Mouse (Mus musculus) neural tube, embryonic 12.5 days (tissue): Measurements from ENCODE around the gene Slc6a21. TPM values are rescaled to one million over a fixed set of nuclear protein-coding genes. Genes with fewer than 3 reads are reported as not detected.

ENCODE experiments used
- ATAC-seq: fragments of 200-750 bp; cut with Nextera tagmentation; 2 replicates; pipeline ENCODE4 v1.8.0; 2017; ENCODE audit warnings: low read depth, mild to moderate bottlenecking, moderate TSS enrichment, moderate library complexity; ENCODE audit not compliant: low FRiP score
- H3K27ac ChIP-seq: fragments of 300-500 bp; sonication (generic); 2 replicates; pipeline ENCODE4 v1.5.1; 2016
- H3K27me3 ChIP-seq: fragments of 300-500 bp; sonication (generic); replicated peaks from 2 replicates; pipeline ENCODE4 v1.6.1; 2016; ENCODE audit warnings: mild to moderate bottlenecking
- H3K36me3 ChIP-seq: fragments of 300-500 bp; sonication (generic); 2 replicates; pipeline ENCODE4 v1.6.1; 2016; ENCODE audit warnings: mild to moderate bottlenecking
- H3K4me1 ChIP-seq: fragments of 300-500 bp; sonication (generic); 2 replicates; pipeline ENCODE4 v1.6.1; 2016
- H3K4me2 ChIP-seq: fragments of 300-500 bp; sonication (generic); replicated peaks from 2 replicates; pipeline ENCODE4 v1.6.1; 2016; ENCODE audit warnings: mild to moderate bottlenecking
- H3K4me3 ChIP-seq: fragments of 300-500 bp; sonication (generic); 2 replicates; pipeline ENCODE4 v1.5.1; 2016
- H3K9ac ChIP-seq: fragments of 300-500 bp; sonication (generic); 2 replicates; pipeline ENCODE4 v1.6.1; 2016; ENCODE audit warnings: mild to moderate bottlenecking
- H3K9me3 ChIP-seq: fragments of 300-500 bp; sonication (generic); 2 replicates; pipeline ENCODE4 v1.6.1; 2016; ENCODE audit warnings: mild to moderate bottlenecking
- whole genome bisulfite sequencing: fragments of 180-500 bp; shearing (Covaris S2); methylation state at CpG from one replicate; pipeline ENCODE4 v1.1.7; 2016; 5-methylcytosine and 5-hydroxymethylcytosine counted together
- polyA plus RNA-seq: library from polyadenylated mRNA; unstranded; fragments of >200 nt; fragmentation: Nextera tagmentation; extraction: Ambion mirVana; gene quantifications from 2 replicates; pipeline ENCODE4 v1.2.1, GENCODE M21; 2016

Gene Slc6a21
- polyA plus RNA-seq, 1 experiment from 2014 or later = not detected

GRCm38 (mm10) chr7:45305275-45305674, 28.0 kb downstream of the Slc6a21 start:
- Histone ChIP-seq H3K27me3 (no peaks in the 10 kb centered on the region), H3K27ac (no peak overlapping the region), H3K4me1 (0 out of 2 replicates have a peak, but pooled peaks cover 4% of the 10 kb centered on the region), H3K9ac (no peak overlapping the region; the same call in 1 of the 2 replicates), H3K4me3 (peak overlapping the region; percentile 27), H3K9me3 (no peaks in the 10 kb centered on the region), H3K36me3 (no peaks in the 10 kb centered on the region), H3K4me2 (peak overlapping the region; percentile 57)
- WGBS = 2% methylated on average over 17 of the region's 17 CpGs
- ATAC-seq = peak; percentile 45; the same call in 1 of the 2 replicates

DNA sequence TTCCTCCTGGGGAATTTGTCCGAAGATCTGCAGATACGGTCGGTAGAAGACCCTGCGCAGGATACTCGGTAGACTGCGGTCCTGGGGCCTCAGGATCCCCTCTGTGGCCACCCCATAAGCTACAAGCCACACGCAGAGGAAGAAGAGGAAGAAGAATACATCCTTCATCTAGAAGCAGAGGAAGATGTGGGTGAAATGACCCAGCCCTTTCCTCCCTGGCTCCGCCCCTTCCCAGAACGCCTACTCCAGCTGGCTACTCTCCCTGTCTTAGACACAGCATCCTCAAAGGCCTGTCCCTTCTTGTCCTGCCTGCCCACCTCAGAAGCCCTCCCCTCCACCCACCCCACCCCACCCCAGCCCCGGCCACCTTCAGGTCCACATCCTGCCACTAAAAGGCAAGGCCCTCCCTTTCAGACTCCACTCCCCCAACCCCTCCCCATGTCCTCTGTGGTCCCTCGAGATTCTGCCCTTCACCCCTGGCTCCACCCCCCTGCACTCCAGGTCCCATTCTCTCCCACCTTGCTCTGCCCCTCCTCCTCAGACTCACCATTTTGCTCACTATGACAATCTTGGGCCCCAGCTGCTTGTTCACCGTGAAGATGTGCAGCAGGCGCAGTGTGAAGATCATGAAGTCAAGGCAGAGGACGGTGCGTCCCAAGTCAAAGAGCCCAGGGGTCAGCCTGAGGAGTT, 31.4 kb downstream of the Slc6a21 start:
- ATAC-seq = no peak
- H3K27me3 ChIP-seq = no peaks in the 10 kb centered on the region
- H3K4me1 ChIP-seq = peaks cover 15% of the 10 kb centered on the region; the same call in 1 of the 2 replicates
- no peaks in the 10 kb centered on the region for H3K36me3 ChIP-seq
- no peak overlapping the region for H3K4me3 ChIP-seq
- H3K4me2 ChIP-seq = no peak overlapping the region; the same call in 1 of the 2 replicates
- WGBS = 72% methylated on average over 15 of the region's 15 CpGs
- no peaks in the 10 kb centered on the region for H3K9me3 ChIP-seq
- no peak overlapping the region for H3K9ac ChIP-seq
- H3K27ac ChIP-seq = no peak overlapping the region

DNA sequence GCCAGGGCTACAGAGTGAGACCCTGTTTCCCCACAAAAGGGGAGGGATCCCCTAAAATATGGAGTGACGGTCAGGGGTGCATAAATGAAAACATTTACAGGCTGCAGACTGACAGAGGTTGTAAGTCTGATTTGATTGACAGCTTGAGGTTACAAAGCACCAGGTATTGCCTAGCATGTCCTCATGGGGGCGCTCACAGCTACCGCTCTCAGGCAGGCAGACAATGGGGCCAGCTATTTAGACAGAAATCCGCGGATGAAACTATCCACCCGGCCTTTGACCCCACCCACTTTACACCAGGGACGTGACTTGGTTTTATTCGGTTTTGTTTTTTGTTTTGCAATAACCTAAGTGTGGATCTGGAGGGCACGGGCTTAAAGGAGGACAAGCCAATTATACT, 32.1 kb downstream of the Slc6a21 start:
- H3K4me3 ChIP-seq = no peak overlapping the region
- no peak overlapping the region for H3K27ac ChIP-seq
- ATAC-seq = no peak
- no peak overlapping the region for H3K4me2 ChIP-seq
- H3K9ac ChIP-seq = no peak overlapping the region
- H3K36me3 ChIP-seq = no peaks in the 10 kb centered on the region
- no peaks in the 10 kb centered on the region for H3K9me3 ChIP-seq
- 9% methylated on average over 9 of the region's 9 CpGs for WGBS
- no peaks in the 10 kb centered on the region for H3K27me3 ChIP-seq
- H3K4me1 ChIP-seq = peaks cover 17% of the 10 kb centered on the region; the same call in 1 of the 2 replicates

DNA sequence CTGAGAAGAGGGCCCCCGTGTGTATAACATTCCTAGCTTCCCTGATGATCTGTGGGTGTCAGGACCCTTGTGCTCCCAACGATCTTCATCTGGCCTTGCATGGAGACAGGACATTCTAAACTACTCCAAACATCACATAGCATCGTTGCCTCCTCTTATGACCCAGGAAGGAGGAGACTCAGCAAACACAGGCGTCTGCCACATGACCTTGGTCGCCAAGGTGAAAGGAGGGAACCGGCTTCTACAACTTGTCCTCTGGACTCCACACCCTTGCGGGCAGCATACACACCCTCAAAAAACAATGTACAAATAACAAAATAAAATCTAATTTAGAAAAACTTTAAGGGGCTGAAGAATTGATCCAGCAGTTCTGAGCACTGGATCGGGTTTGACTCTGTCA, 34.7 kb downstream of the Slc6a21 start:
- H3K4me1 ChIP-seq = peaks cover 12% of the 10 kb centered on the region; the same call in 1 of the 2 replicates
- H3K36me3 ChIP-seq = no peaks in the 10 kb centered on the region
- no peaks in the 10 kb centered on the region for H3K27me3 ChIP-seq
- no peak for ATAC-seq
- no peak overlapping the region for H3K4me2 ChIP-seq
- no peak overlapping the region for H3K27ac ChIP-seq
- H3K4me3 ChIP-seq = no peak overlapping the region
- no peaks in the 10 kb centered on the region for H3K9me3 ChIP-seq
- 74% methylated on average over 8 of the region's 8 CpGs for WGBS
- H3K9ac ChIP-seq = no peak overlapping the region

DNA sequence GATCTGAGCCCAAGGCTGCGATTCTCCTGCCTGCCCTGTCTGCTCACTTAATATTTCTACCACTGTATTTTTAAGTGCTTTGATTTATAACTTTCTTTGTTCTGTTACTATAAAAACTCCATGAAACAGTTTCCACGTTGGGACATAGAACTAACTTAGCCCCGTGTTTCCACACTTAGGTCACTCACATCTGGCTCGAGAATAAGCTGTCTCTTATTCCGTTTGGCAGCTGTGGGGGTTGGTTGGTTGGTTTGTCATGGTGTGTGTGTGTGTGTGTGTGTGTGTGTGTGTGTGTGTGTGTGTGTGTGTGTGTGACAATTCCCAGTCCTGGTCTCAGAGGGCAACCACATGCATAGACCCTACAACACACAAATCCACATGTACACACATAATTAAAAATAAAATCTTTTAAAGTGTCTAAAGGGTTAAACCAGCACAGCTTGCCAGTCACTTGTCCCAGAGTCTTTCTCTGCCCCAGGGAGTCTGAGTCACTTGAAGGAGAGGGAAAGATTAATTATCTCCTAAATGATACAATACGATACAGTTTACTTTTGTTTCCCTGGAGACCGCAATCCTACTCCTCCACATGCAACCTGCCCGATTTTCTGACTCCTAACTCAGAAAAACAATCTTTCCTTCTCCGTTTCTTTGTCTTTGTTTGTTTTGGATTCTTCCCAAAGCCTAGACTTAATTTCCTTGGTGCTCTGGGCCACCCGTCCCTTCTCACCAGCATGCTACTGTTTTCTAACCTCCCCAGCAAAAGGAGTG, 35.6 kb downstream of the Slc6a21 start:
- Histone ChIP-seq H3K27me3 (no peaks in the 10 kb centered on the region), H3K4me3 (no peak overlapping the region), H3K4me2 (peak overlapping the region; percentile 18; the same call in 1 of the 2 replicates), H3K27ac (no peak overlapping the region), H3K9me3 (no peaks in the 10 kb centered on the region), H3K36me3 (no peaks in the 10 kb centered on the region), H3K4me1 (peaks cover 12% of the 10 kb centered on the region; the same call in 1 of the 2 replicates), H3K9ac (no peak overlapping the region)
- whole genome bisulfite sequencing = 21% methylated on average over 10 of the region's 10 CpGs
- ATAC-seq = no peak

GRCm38 (mm10) chr7:45313495-45313894, 36.2 kb downstream of the Slc6a21 start:
- Histone ChIP-seq H3K9ac (no peak overlapping the region), H3K27ac (no peak overlapping the region), H3K4me2 (peak overlapping the region; percentile 18; the same call in 1 of the 2 replicates), H3K4me1 (peaks cover 12% of the 10 kb centered on the region; the same call in 1 of the 2 replicates), H3K9me3 (no peaks in the 10 kb centered on the region), H3K36me3 (no peaks in the 10 kb centered on the region), H3K27me3 (no peaks in the 10 kb centered on the region), H3K4me3 (no peak overlapping the region)
- 26% methylated on average over 9 of the region's 9 CpGs for WGBS
- ATAC-seq = no peak

DNA sequence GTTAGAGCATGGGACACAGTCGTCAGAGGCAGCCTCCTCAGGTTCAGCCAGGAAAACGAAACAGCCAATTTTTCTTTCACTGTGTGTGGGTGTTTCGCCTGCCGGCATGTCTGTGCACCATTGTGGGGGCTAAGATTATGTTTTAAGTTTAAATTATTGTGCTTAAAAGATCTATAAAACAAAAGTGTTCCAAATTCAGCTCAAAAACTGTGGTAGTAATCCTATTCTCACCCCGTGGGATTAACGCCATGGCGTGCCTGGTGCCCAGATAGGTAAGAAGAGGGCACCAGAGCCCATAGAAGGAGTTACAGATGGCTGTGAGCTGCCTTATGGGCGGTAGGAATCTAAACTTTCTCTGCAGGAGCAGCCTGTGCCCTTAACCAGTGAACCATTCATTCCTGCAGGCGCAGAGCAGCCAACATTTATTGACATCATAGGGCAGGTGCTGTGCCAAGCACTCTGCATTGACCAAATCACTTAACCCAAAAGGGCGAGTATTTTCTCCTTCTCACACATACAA, 37.9 kb downstream of the Slc6a21 start:
- Histone ChIP-seq H3K27ac (no peak overlapping the region), H3K4me3 (no peak overlapping the region), H3K36me3 (no peaks in the 10 kb centered on the region), H3K9me3 (no peaks in the 10 kb centered on the region), H3K4me1 (peaks cover 12% of the 10 kb centered on the region; the same call in 1 of the 2 replicates), H3K4me2 (no peak overlapping the region), H3K27me3 (no peaks in the 10 kb centered on the region), H3K9ac (no peak overlapping the region)
- no peak for ATAC-seq
- 84% methylated on average over 10 of the region's 10 CpGs for WGBS

GRCm38 (mm10) chr7:45316536-45316935, 39.2 kb downstream of the Slc6a21 start:
- Histone ChIP-seq H3K27me3 (no peaks in the 10 kb centered on the region), H3K4me2 (no peak overlapping the region), H3K9ac (no peak overlapping the region), H3K9me3 (no peaks in the 10 kb centered on the region), H3K4me3 (no peak overlapping the region), H3K36me3 (no peaks in the 10 kb centered on the region), H3K4me1 (peaks cover 12% of the 10 kb centered on the region; the same call in 1 of the 2 replicates), H3K27ac (no peak overlapping the region)
- ATAC-seq = no peak
- WGBS = 90% methylated on average over 14 of the region's 14 CpGs

GRCm38 (mm10) chr7:45322245-45322644, 44.9 kb downstream of the Slc6a21 start:
- ATAC-seq = no peak
- Histone ChIP-seq H3K27ac (no peak overlapping the region), H3K4me1 (no peaks in the 10 kb centered on the region), H3K9ac (no peak overlapping the region), H3K9me3 (peaks cover 6% of the 10 kb centered on the region; the same call in 1 of the 2 replicates), H3K4me2 (no peak overlapping the region), H3K4me3 (no peak overlapping the region), H3K36me3 (peaks cover 4% of the 10 kb centered on the region), H3K27me3 (no peaks in the 10 kb centered on the region)
- 91% methylated on average over 4 of the region's 4 CpGs for WGBS

GRCm38 (mm10) chr7:45323069-45323468, 45.8 kb downstream of the Slc6a21 start:
- Histone ChIP-seq H3K36me3 (peaks cover 4% of the 10 kb centered on the region), H3K9ac (no peak overlapping the region), H3K4me3 (no peak overlapping the region), H3K4me1 (no peaks in the 10 kb centered on the region), H3K27me3 (no peaks in the 10 kb centered on the region), H3K27ac (no peak overlapping the region), H3K4me2 (no peak overlapping the region), H3K9me3 (peaks cover 6% of the 10 kb centered on the region; the same call in 1 of the 2 replicates)
- WGBS = 36% methylated on average over 5 of the region's 5 CpGs
- ATAC-seq = no peak

DNA sequence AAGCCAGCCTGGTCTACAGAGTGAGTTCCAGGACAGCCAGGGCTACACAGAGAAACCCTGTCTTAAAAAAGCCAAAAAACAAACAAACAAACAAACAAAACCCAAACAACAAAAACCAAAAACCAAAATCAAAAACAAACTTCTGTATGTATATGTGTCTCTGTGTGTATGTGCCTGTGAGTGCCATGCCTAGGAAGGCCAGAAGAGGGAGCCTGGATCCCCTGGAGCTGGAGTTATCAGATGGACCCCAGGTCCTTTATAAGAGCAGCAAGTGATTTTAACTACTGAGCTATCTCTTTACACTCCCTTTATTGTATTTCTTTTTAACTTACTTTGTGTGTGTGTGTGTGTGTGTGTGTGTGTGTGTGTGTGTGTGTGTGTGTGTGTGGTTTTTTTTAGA, 48.5 kb downstream of the Slc6a21 start:
- Histone ChIP-seq H3K36me3 (peaks cover 4% of the 10 kb centered on the region), H3K27me3 (no peaks in the 10 kb centered on the region), H3K4me2 (no peak overlapping the region), H3K9ac (no peak overlapping the region), H3K9me3 (peaks cover 6% of the 10 kb centered on the region; the same call in 1 of the 2 replicates), H3K4me1 (no peaks in the 10 kb centered on the region), H3K4me3 (no peak overlapping the region), H3K27ac (no peak overlapping the region)
- no peak for ATAC-seq

- 79% methylated on average over 13 of the region's 13 CpGs for WGBS
- no peak overlapping the region for H3K9ac ChIP-seq
- H3K4me1 ChIP-seq = peaks cover 14% of the 10 kb centered on the region
- H3K4me3 ChIP-seq = no peak overlapping the region
- 0 out of 2 replicates have a peak, but pooled peaks cover 4% of the 10 kb centered on the region for H3K27me3 ChIP-seq
- peaks cover 4% of the 10 kb centered on the region; the same call in 1 of the 2 replicates for H3K36me3 ChIP-seq
- no peak overlapping the region for H3K4me2 ChIP-seq
- ATAC-seq = no peak
- peaks cover 6% of the 10 kb centered on the region; the same call in 1 of the 2 replicates for H3K9me3 ChIP-seq
- no peak overlapping the region for H3K27ac ChIP-seq
Measured at GRCm38 (mm10) chr7:45328841-45329475, 51.6 kb downstream of the Slc6a21 start.
